Mouse (Mus musculus) retina, embryonic 14.5 days (tissue): ENCODE results near the gene Zfp704.
A peak's percentile ranks its signal among the peaks of the same experiment; 100 is the strongest.

Source experiments
- DNase-seq: peaks from one replicate; pipeline ENCODE4 v3.0.0-alpha.2; 2015; ENCODE audit warnings: low spot score

The Zfp704 gene

DNA sequence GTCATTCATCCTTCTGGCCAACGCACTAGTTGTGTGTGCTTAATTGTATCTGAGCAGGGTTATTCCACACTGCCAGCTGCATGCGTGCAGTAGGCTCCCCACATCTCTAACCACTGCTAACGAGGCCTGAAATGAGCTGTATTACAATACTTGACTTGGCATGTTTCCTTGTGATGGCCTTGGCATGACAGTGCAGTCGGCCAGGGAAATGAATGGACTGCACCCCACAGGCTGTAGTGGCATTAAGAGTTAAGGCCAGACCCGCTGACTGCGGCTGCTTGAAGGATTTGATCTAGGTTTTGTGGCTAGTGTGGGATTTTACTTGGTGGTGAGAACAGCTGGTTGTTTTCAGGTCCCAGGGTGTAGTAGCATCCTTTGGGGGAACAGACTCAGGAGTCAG, 185.2 kb downstream of the Zfp704 start:
- no peak for DNase-seq

DNA sequence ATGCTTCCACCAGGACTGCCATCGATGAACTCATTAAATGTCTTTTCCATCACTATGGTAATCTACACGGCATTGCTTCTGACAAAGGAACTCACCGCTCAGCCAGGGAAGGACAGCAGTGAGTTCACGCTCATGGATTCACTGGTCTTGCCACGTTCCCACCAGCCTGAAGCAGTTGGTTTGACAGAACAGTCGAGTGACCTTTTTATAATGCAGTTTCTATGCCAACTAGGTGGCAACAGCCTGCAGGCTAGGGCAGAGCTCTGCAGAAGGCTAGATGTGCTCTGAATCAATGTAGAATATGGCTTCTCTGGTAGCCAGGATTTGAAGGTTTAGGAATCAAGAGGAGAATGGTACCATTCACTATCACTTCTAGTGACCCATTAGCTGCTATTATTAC, 186.2 kb downstream of the Zfp704 start:
- no peak for DNase-seq

DNA sequence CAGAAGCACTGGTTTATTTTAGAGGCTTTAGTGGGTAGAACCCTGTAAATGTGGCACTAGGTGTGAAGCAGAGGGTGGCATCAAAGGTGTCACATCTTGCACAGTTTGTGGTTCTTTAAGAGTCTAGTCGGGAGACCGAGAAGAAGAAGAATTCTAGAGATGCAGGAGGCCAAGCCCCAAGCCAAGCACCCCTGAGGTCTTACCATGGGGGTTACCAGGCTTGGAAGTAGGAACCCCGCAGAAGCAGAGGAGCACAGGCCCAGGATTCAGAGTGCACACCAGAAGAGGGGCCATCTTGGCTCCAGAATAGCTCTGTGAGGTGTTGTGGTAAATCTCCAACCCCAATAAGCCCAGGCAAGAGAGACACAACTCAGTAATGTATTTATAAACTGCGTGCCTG, 201.0 kb downstream of the Zfp704 start:
- no peak for DNase-seq

DNA sequence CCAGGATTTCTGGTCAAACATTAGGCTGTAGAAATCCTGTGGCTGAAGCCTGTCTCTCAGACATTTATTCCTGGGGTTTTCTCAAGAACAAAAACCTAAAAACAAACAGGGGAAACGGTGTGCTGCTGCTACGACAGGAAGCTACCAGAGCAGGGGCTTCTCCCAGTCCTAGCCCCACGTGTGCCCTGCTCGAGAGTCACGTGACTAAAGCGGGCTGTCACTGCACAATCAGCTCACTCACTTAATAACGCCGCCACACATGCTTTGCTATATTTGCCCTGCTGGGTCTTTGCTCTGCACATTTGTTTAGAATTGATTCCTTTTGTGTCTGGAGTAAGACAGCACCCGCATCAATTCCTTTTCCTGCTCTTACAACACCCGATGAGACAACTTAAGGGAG, 202.1 kb downstream of the Zfp704 start:
- no peak for DNase-seq

DNA sequence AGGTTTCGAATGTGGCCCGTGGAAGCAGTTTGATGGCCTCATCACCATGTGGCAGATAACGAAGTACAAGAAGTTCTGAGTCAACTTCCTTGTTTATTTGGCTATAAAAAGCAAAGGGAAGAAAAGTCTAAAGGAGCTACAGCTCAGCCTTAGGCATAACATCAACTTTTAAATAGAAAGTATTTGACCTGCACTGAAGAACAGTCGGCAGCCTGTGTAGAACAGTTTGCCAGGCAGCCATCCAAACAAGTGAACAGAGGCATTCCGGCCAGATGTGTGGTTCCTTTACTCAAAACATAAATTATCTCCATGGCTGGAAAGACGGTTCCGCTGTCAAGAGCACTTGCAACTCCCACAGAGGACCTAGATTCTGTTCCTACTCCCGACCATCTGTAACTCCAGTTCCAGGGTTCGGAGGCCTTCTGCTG, 202.8 kb downstream of the Zfp704 start:
- DNase-seq: no peak

DNA sequence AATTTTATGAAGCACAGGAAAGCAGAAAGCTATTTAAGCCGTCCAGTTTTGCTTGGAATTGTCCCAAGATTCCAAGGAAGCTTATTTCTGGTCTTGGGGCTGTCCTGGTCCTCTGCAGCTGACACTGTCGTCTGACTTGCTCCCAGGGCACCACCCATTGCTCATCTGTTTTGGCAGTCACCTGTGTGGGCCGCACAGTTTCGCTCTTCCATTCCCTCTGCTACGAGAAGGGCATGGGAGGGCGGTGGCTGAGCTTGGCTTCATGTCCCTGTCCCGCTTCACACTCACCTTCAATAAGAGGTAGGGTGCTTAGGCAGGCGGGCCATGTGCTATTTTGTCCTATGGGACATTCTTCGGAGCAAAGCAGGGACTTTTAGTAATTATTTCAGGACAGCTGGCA, 204.5 kb downstream of the Zfp704 start:
- no peak for DNase-seq

DNA sequence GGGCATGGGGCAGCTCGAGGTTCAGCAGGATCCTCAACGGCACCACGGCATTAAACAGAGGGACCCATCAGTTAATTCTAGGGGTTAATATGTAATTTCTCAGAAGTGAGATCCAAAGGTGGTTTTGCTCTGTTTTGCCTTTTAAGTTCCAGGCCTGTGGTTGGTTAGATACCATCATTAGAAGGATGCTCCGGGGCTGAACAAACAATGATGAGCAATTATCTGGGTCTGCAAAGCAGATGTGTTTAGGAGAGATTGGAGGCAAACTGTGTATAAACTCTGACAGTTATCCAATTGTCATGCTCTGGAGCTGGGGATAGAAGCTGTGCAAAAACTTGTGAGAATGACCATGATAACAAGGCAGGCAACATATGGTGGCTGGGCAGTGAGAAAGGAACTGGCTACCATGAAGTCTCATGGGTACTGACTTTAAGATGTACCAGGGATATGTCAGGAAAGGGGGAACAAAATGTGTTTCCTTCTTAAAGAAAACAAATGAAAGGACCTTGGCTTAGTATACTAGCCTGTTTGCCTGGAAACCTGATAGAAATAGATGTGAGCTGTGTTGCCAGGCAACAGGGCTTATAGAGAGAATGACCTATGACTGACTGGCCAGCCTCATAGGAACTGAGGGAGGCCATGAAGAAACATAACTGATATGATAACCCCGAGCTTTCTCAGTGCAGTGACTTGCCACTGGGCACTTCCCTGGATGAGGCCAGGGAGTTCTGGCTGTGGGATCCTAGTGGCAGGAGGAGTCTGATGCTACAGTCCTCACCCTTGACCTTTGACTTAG, 206.4 kb downstream of the Zfp704 start:
- DNase-seq: no peak

DNA sequence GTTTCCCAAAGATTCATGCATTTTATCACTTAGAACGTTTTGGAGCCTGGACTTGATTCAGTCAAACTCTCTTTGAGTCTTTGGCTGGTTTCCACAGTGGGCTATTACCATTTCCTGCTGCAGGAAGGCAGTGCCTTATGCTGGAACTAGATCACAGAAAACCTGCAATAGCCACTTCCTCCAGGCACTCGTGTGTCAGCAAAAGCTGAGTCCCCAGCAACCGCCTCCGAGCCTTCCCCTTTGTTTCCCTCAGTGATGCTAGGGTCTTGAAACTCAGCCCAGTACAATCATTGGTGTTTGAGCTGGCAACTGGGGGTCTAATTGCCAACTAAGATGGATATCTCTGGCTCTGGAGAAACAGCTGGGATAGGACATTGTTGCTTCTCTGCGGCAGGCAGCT, 207.0 kb downstream of the Zfp704 start:
- no peak for DNase-seq

DNA sequence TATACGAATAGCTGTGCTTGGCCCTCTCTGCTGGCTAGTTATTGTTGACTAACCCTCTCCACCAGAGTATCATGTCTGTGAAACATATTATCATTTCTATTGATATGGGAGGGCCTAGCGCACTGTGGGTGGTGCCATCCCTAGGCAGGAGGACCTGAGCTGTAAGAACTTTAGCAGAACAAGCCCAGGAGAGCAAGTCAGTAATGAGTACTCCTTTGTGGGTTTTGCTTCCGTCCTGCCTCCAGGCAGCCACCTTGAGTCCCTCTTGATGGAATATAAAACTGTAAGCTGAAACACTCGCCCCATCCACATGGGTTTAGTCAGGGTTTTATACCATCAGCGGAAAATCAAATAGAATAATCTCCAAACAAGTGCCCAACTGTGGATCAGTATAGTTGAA, 207.5 kb downstream of the Zfp704 start:
- DNase-seq: no peak

DNA sequence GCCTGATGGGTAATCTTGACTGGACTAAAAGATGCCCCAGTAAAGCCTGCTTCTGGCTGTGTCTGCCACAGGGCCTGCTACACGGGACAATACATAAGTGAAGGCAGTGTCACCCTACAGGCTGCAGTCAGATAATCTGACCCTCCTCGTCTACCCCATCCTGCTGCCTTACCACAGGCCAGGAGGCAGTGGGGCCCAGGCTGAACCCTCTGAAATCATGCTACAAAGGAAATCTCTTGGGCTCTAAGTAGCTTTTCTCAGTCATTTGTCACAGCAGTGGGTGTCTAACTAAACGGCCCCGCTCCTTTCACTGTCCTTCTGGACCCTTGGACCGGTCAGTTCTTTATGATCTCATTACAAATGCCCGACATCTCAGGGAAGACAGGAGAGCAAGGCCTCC, 208.2 kb downstream of the Zfp704 start:
- DNase-seq: no peak

DNA sequence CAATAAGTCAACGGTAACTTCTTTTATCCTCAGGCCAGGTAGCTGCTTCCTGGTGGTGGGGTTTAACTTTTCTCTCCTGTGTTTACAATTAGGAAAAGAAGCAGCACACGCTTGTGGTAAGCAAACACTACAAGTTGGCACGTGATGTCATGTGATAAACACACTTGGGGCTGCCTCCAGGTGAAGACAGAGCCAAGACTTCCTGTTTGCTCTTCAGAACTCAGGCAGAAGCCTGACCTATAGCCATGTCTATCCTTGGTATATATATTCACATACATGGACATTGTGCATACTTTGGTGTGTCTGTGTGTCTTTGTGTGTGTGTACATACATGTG, 209.0 kb downstream of the Zfp704 start:
- DNase-seq: no peak

DNA sequence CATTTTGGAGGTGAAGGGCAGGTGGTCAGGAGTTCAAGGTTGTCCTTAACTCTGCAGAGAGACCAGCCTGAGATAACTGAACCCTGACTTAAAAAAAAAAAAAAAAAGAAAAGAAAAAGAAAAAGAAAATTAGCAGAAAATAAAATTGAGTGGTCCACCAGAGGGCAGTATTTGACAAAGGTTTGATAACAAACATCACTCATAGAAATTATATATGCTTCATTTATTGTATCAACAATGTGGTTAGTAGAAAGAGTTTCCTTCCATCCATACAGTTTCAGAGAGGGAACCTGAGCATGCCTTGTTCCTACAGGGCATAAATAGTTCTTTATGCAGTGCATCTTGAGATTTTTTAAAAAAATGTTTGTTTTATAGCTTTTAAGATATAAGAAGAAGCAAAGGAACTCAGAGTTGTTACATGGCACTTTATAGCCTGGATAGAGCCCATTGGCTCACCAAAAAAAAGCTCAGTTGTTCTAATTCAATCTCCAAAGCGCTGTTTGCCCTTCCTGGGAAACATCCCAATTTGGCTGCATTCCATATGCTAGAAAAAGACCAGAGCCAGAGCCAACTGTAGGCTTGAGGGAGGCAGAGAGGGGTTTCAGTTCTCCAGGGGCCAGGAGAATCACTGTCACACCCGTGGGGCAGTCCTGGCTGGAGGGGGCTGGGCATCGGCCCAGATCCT, 209.5 kb downstream of the Zfp704 start:
- DNase-seq: peak; percentile 91

DNA sequence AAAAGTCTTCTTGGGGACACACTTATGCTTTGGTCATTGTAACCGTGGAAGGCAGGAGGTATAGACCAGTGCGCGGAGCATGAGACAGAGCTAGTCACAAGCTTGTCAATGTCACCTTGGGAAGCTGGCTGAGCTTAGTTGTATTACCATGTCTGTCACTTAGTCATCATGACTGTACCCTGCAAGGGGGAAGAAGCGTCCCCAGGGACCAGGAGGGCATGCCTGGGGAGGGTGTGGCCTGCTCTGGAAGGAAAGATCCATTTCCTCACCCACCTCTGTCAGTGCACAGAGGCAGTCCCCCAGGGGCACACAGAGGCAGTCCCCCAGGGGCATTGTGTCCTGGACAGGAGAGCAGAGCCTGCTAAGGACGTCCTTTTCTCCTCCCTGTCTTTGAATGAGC, 211.6 kb downstream of the Zfp704 start:
- DNase-seq: no peak
